Mouse (Mus musculus) midbrain, postnatal 0 days (tissue): ENCODE measurements around the gene Pde4b. TPM values are rescaled to one million over a fixed set of nuclear protein-coding genes. Genes with fewer than 3 reads are reported as not detected.
A peak's percentile ranks its signal among the peaks of the same experiment; 100 is the strongest.

Source experiments
- ATAC-seq: fragments of 200-750 bp; cut with Nextera tagmentation; 2 replicates; pipeline ENCODE4 v1.8.0; 2017; ENCODE audit warnings: moderate number of reproducible peaks, mild to moderate bottlenecking, moderate TSS enrichment, moderate library complexity; ENCODE audit not compliant: low FRiP score
- DNase-seq: peaks from one replicate; pipeline ENCODE4 v3.0.0-alpha.2; 2015; ENCODE audit warnings: low spot score
- H3K27ac ChIP-seq: fragments of 300-500 bp; sonication (generic); 2 replicates; pipeline ENCODE4 v1.5.1; 2014; ENCODE audit warnings: low read depth, mild to moderate bottlenecking, low read length, mixed read lengths
- H3K27me3 ChIP-seq: fragments of 300-500 bp; sonication (generic); 2 replicates; pipeline ENCODE4 v1.6.1; 2014; ENCODE audit warnings: low read length, control low read depth, mixed read lengths; ENCODE audit not compliant: insufficient read depth
- H3K36me3 ChIP-seq: fragments of 300-500 bp; sonication (generic); 2 replicates; pipeline ENCODE4 v1.6.1; 2014; ENCODE audit warnings: low read length, control low read depth, mixed read lengths; ENCODE audit not compliant: insufficient read depth
- H3K4me1 ChIP-seq: fragments of 300-500 bp; sonication (generic); 2 replicates; pipeline ENCODE4 v1.6.1; 2014; ENCODE audit warnings: mild to moderate bottlenecking, control low read depth, antibody characterized with exemption, low read length, mixed read lengths; ENCODE audit not compliant: insufficient read depth
- H3K4me2 ChIP-seq: fragments of 300-500 bp; sonication (generic); 2 replicates; pipeline ENCODE4 v1.6.1; 2014; ENCODE audit warnings: low read depth, mild to moderate bottlenecking, low read length, mixed read lengths; ENCODE audit not compliant: poor library complexity, severe bottlenecking
- H3K4me3 ChIP-seq: fragments of 300-500 bp; sonication (generic); 2 replicates; pipeline ENCODE4 v1.5.1; 2014; ENCODE audit warnings: low read depth, mild to moderate bottlenecking, low read length, moderate library complexity
- H3K9ac ChIP-seq: fragments of 300-500 bp; sonication (generic); replicated peaks from 2 replicates; pipeline ENCODE4 v1.6.1; 2014; ENCODE audit warnings: mild to moderate bottlenecking, low read length, moderate library complexity, mixed read lengths; ENCODE audit not compliant: poor library complexity, severe bottlenecking
- H3K9me3 ChIP-seq: fragments of 300-500 bp; sonication (generic); 2 replicates; pipeline ENCODE4 v1.6.1; 2016; ENCODE audit warnings: low read length, control low read depth
- CTCF ChIP-seq: IDR thresholded peaks from 2 replicates; pipeline ENCODE4 v1.5.1; 2016; ENCODE audit warnings: antibody characterized with exemption, mild to moderate bottlenecking
- WGBS: fragments of 180-500 bp; shearing (Covaris S2); extraction: QIAGEN DNeasy Blood & Tissue Kit; methylation state at CpG from one replicate; pipeline ENCODE4 v1.1.7; 2014; 5-methylcytosine and 5-hydroxymethylcytosine counted together
- polyA plus RNA-seq: library from polyadenylated mRNA; unstranded; fragments of >200 nt; fragmentation: Nextera tagmentation; extraction: Ambion mirVana; gene quantifications from 2 replicates; pipeline ENCODE4 v1.2.1, GENCODE M21; 2015
- total RNA-seq: library from RNA; depleted of rRNA; stranded (reverse); fragments of >200 nt; gene quantifications from 2 replicates; pipeline ENCODE4 v1.2.3, GENCODE M21; 2014

The Pde4b gene
- total and polyA plus RNA-seq, 2 experiments from 2014 or later = 65.5 to 90.1 TPM

DNA sequence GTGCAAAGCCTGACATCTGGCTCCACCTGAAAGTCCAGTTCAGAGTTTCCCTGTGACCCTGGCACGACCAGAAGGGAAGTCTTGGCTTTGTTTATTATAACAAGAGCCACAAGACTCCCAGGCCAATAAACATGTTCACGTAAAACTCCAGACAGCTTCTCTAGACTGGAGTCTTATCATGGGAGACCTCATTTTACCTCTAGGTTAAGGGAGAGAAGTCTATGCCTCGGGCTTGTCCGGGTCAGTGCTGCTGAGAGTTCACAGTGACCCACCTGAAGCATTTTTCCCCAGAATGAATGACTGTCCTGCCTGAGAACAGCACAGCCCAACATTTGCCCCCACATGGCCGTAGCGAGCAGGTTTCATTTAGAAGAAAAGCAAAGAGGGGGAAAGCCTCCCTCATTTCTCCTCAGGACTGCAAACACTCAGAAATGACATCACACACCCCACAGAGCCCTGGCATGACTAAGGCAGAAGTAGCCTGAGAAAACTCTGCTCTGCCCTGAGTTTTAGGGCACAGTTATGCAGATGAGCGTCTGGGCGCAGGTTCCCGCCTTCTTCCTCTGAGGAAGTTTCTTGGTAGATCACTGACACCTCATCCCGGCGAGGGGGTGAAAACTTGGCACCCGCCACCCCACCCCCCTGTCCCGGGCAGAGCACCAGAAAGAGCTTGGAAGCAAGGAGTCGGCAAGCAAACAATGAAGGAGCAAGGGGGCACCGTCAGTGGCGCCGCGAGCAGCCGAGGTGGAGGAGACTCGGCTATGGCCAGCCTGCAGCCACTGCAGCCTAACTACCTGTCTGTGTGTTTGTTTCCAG is 482.8 kb downstream of the Pde4b start:
- peak; percentile 49; the same call in 1 of the 2 replicates for ATAC-seq
- DNase-seq = peak; percentile 55
- no peak for TF ChIP-seq CTCF
- Histone ChIP-seq H3K27ac (peak overlapping the region; percentile 59), H3K9ac (peak overlapping the region; percentile 50), H3K9me3 (no peaks in the 10 kb centered on the region), H3K4me1 (peaks cover 22% of the 10 kb centered on the region; the same call in 1 of the 2 replicates), H3K4me3 (peak overlapping the region; percentile 42), H3K27me3 (no peaks in the 10 kb centered on the region), H3K36me3 (no peaks in the 10 kb centered on the region), H3K4me2 (peak overlapping the region; percentile 77)
- WGBS = 8% methylated on average over 20 of the region's 20 CpGs

- Histone ChIP-seq H3K27ac (peak overlapping the region; percentile 59), H3K4me1 (peaks cover 22% of the 10 kb centered on the region; the same call in 1 of the 2 replicates), H3K4me3 (peak overlapping the region; percentile 42), H3K4me2 (peak overlapping the region; percentile 77), H3K9ac (peak overlapping the region; percentile 50; the same call in 1 of the 2 replicates), H3K36me3 (no peaks in the 10 kb centered on the region), H3K27me3 (no peaks in the 10 kb centered on the region), H3K9me3 (no peaks in the 10 kb centered on the region)
- no peak for TF ChIP-seq CTCF
- no peak for DNase-seq
- 9% methylated on average over 20 of the region's 20 CpGs for WGBS
- ATAC-seq = no peak
Measured at GRCm38 (mm10) chr4:102570766-102571411, 483.5 kb downstream of the Pde4b start.

DNA sequence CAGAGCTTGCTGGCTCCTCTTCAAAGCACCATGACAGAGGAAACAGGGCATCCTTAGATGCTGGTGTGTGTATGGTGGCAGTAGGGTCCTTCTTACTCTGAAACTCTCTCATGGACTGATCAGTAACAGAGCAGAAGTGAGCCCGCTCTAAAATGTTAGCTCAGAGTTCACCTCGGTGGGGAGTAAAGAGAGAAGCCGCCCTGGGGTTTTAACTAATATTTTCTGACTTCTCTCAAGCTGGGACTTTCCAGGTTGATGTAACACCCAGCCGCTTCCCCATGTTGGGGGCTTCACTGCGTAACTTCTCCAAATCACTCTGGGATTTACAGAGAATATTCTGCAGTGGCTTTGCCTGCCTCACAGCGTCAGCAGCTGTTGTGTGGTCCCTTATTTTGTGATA is 484.7 kb downstream of the Pde4b start:
- Histone ChIP-seq H3K4me3 (0 out of 2 replicates have a peak overlapping the region, but pooled peaks have one; percentile 9), H3K9ac (no peak overlapping the region), H3K27ac (no peak overlapping the region), H3K36me3 (no peaks in the 10 kb centered on the region), H3K27me3 (no peaks in the 10 kb centered on the region), H3K9me3 (no peaks in the 10 kb centered on the region), H3K4me2 (peak overlapping the region; percentile 24; the same call in 1 of the 2 replicates), H3K4me1 (peaks cover 19% of the 10 kb centered on the region; the same call in 1 of the 2 replicates)
- ATAC-seq (no peak), DNase-seq (no peak)
- WGBS = 74% methylated on average over 6 of the region's 6 CpGs
- TF ChIP-seq CTCF = no peak

- ATAC-seq (no peak), DNase-seq (no peak)
- Histone ChIP-seq H3K27ac (no peak overlapping the region), H3K9ac (no peak overlapping the region), H3K4me3 (no peak overlapping the region), H3K27me3 (no peaks in the 10 kb centered on the region), H3K36me3 (no peaks in the 10 kb centered on the region), H3K9me3 (no peaks in the 10 kb centered on the region), H3K4me1 (peaks cover 19% of the 10 kb centered on the region; the same call in 1 of the 2 replicates), H3K4me2 (0 out of 2 replicates have a peak overlapping the region, but pooled peaks have one; percentile 24)
- TF ChIP-seq CTCF = no peak
- 83% methylated on average over 3 of the region's 3 CpGs for WGBS
Measured at GRCm38 (mm10) chr4:102572591-102572990, 485.2 kb downstream of the Pde4b start.

GRCm38 (mm10) chr4:102573361-102573781 is 486.0 kb downstream of the Pde4b start:
- H3K9me3 ChIP-seq = no peaks in the 10 kb centered on the region
- no peak overlapping the region for H3K4me2 ChIP-seq
- H3K27ac ChIP-seq = no peak overlapping the region
- no peak for DNase-seq
- peaks cover 19% of the 10 kb centered on the region; the same call in 1 of the 2 replicates for H3K4me1 ChIP-seq
- no peaks in the 10 kb centered on the region for H3K36me3 ChIP-seq
- no peak overlapping the region for H3K9ac ChIP-seq
- WGBS = 94% methylated on average over 4 of the region's 4 CpGs
- H3K27me3 ChIP-seq = no peaks in the 10 kb centered on the region
- no peak for ATAC-seq
- H3K4me3 ChIP-seq = no peak overlapping the region
- no peak for TF ChIP-seq CTCF

DNA sequence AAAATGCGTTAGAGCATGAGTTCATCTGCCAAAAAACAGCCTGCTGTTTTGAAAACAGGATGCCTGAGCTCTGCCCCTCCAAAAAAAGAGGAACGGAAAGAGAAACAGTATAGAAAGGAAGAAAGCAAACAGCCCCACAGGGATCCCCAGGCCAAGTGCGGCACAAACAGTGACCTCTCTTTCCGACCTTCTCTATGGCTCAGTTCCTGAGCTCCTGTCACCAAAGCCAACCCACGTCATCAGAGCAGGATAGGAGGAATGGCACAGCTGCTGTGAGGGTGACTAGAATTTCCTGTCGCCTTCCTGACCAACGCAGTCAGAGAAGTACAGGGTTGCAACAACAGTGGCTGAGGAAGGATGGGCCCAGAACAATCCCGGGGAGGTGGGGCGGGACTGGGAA is 486.9 kb downstream of the Pde4b start:
- DNase-seq = no peak
- H3K27ac ChIP-seq = no peak overlapping the region
- no peak overlapping the region for H3K9ac ChIP-seq
- 56% methylated on average over 9 of the region's 9 CpGs for WGBS
- peaks cover 16% of the 10 kb centered on the region; the same call in 1 of the 2 replicates for H3K4me1 ChIP-seq
- H3K27me3 ChIP-seq = no peaks in the 10 kb centered on the region
- no peak overlapping the region for H3K4me2 ChIP-seq
- H3K4me3 ChIP-seq = no peak overlapping the region
- ATAC-seq = no peak
- no peaks in the 10 kb centered on the region for H3K36me3 ChIP-seq
- H3K9me3 ChIP-seq = no peaks in the 10 kb centered on the region
- TF ChIP-seq CTCF = no peak
